Mouse (Mus musculus) heart, embryonic 15.5 days (tissue): ENCODE measurements around the gene Hist1h4c. TPM values are rescaled to one million over a fixed set of nuclear protein-coding genes. Genes with fewer than 3 reads are reported as not detected.
A peak's percentile ranks its signal among the peaks of the same experiment; 100 is the strongest.
"Not testable (repeated sequence)": the region's sequence is repeated elsewhere in the genome, so short reads cannot be mapped to it uniquely, and the experiment has no call there.

ENCODE experiments used
- ATAC-seq: fragments of 200-750 bp; cut with Nextera tagmentation; replicated peaks from 2 replicates; pipeline ENCODE4 v1.8.0; 2017; ENCODE audit warnings: low read depth, moderate TSS enrichment; ENCODE audit not compliant: insufficient number of reproducible peaks, insufficient read depth, low FRiP score
- H3K27ac ChIP-seq: fragments of 300-500 bp; sonication (generic); 2 replicates; pipeline ENCODE4 v1.5.1; 2015; ENCODE audit warnings: mild to moderate bottlenecking, inconsistent platforms
- H3K27me3 ChIP-seq: fragments of 300-500 bp; sonication (generic); 2 replicates; pipeline ENCODE4 v1.6.1; 2015; ENCODE audit warnings: inconsistent platforms
- H3K36me3 ChIP-seq: fragments of 300-500 bp; sonication (generic); 2 replicates; pipeline ENCODE4 v1.6.1; 2015; ENCODE audit warnings: mild to moderate bottlenecking, inconsistent platforms
- H3K4me1 ChIP-seq: fragments of 300-500 bp; sonication (generic); replicated peaks from 2 replicates; pipeline ENCODE4 v1.6.1; 2015; ENCODE audit warnings: inconsistent platforms
- H3K4me2 ChIP-seq: fragments of 300-500 bp; sonication (generic); 2 replicates; pipeline ENCODE4 v1.6.1; 2015; ENCODE audit warnings: inconsistent platforms, mild to moderate bottlenecking, moderate library complexity
- H3K4me3 ChIP-seq: fragments of 300-500 bp; sonication (generic); 2 replicates; pipeline ENCODE4 v1.5.1; 2015; ENCODE audit warnings: mild to moderate bottlenecking, inconsistent platforms
- H3K9ac ChIP-seq: fragments of 300-500 bp; sonication (generic); 2 replicates; pipeline ENCODE4 v1.6.1; 2015; ENCODE audit warnings: mild to moderate bottlenecking, inconsistent platforms
- H3K9me3 ChIP-seq: fragments of 300-500 bp; sonication (generic); replicated peaks from 2 replicates; pipeline ENCODE4 v1.6.1; 2016; ENCODE audit warnings: inconsistent platforms
- WGBS: fragments of 180-500 bp; shearing (Covaris S2); methylation state at CpG from one replicate; pipeline ENCODE4 v1.1.7; 2015; ENCODE audit warnings: mixed read lengths; 5-methylcytosine and 5-hydroxymethylcytosine counted together
- polyA plus RNA-seq: library from polyadenylated mRNA; unstranded; fragments of >200 nt; fragmentation: Nextera tagmentation; extraction: Ambion mirVana; gene quantifications from 2 replicates; pipeline ENCODE4 v1.2.1, GENCODE M21; 2015

Hist1h4c gene
- polyA plus RNA-seq, 1 experiment from 2014 or later, result 2.4 TPM

DNA sequence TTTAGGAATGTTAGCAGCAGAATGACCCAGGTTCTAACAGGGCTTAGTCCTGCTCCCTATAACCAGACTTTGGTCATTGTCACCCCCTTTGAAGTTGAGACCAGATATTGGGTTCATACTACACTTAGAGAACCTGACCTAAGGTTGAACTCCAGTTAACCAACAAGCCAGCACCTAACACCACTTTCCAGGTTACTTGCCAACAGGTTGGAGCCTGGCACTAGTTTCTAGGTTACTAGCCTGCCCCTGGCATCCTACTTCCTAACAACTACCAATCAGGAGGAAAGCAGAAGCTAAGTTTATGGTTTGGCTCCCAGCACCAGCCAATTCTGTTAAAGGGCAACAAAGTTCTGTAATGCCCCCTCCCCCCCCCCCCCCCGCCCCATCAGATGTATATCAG, 27.0 kb upstream of the Hist1h4c start:
- H3K36me3 ChIP-seq, result no peaks in the 10 kb centered on the region
- no peak overlapping the region for H3K4me3 ChIP-seq
- H3K9ac ChIP-seq, result no peak overlapping the region
- ATAC-seq, result no peak
- no peaks in the 10 kb centered on the region for H3K9me3 ChIP-seq
- no peaks in the 10 kb centered on the region for H3K27me3 ChIP-seq
- H3K4me2 ChIP-seq, result no peak overlapping the region
- H3K27ac ChIP-seq, result no peak overlapping the region
- 80% methylated on average over 1 of the region's 1 CpGs for WGBS
- H3K4me1 ChIP-seq, result peaks cover 2% of the 10 kb centered on the region; the same call in 1 of the 2 replicates

DNA sequence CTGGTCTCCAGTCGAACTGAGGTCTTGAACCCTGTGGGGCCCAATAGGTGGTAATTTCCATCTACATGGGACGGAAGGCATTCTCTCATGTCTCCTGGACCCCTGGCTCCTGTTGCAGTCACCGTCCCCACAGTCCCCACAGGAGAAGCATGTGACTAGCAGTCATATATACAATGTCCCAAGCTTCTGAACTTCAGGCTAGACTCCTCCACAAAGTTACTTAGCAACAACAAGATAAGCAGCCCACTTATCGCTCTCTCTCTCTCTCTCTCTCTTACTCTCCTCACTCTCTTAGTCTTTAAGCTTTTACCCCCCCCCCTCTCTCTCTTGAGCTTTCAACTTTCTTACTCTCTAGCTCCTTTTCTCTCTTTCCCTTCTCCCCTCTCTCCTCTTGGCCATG, 26.0 kb upstream of the Hist1h4c start:
- Histone ChIP-seq H3K4me3 (no peak overlapping the region), H3K36me3 (no peaks in the 10 kb centered on the region), H3K27me3 (no peaks in the 10 kb centered on the region), H3K27ac (no peak overlapping the region), H3K9ac (no peak overlapping the region), H3K9me3 (no peaks in the 10 kb centered on the region), H3K4me1 (peaks cover 2% of the 10 kb centered on the region; the same call in 1 of the 2 replicates), H3K4me2 (no peak overlapping the region)
- WGBS, result 50% methylated on average over 4 of the region's 4 CpGs
- no peak for ATAC-seq

- ATAC-seq, H3K27ac ChIP-seq, H3K36me3 ChIP-seq, H3K9me3 ChIP-seq, H3K27me3 ChIP-seq, H3K4me2 ChIP-seq, H3K9ac ChIP-seq, H3K4me3 ChIP-seq, H3K4me1 ChIP-seq: not testable (repeated sequence)
- 17% methylated on average over 2 of the region's 2 CpGs for whole genome bisulfite sequencing
These were observed 19.5 kb upstream of the Hist1h4c start for GRCm38 (mm10) chr13:23717593-23718245.

- H3K4me2 ChIP-seq, result no peak overlapping the region
- peaks cover 4% of the 10 kb centered on the region; the same call in 1 of the 2 replicates for H3K4me1 ChIP-seq
- no peak overlapping the region for H3K9ac ChIP-seq
- WGBS, result 46% methylated on average over 11 of the region's 11 CpGs
- H3K4me3 ChIP-seq, result no peak overlapping the region
- H3K9me3 ChIP-seq, result no peaks in the 10 kb centered on the region
- ATAC-seq, result no peak
- H3K36me3 ChIP-seq, result no peaks in the 10 kb centered on the region
- no peak overlapping the region for H3K27ac ChIP-seq
- no peaks in the 10 kb centered on the region for H3K27me3 ChIP-seq
These were observed 18.9 kb upstream of the Hist1h4c start for GRCm38 (mm10) chr13:23717176-23717575.

GRCm38 (mm10) chr13:23716261-23717042, 18.2 kb upstream of the Hist1h4c start:
- H3K4me1 ChIP-seq, result peaks cover 4% of the 10 kb centered on the region; the same call in 1 of the 2 replicates
- no peak for ATAC-seq
- no peak overlapping the region for H3K4me2 ChIP-seq
- no peaks in the 10 kb centered on the region for H3K36me3 ChIP-seq
- H3K9ac ChIP-seq, result no peak overlapping the region
- H3K27me3 ChIP-seq, result no peaks in the 10 kb centered on the region
- no peak overlapping the region for H3K4me3 ChIP-seq
- H3K9me3 ChIP-seq, result no peaks in the 10 kb centered on the region
- 48% methylated on average over 5 of the region's 5 CpGs for WGBS
- H3K27ac ChIP-seq, result no peak overlapping the region

DNA sequence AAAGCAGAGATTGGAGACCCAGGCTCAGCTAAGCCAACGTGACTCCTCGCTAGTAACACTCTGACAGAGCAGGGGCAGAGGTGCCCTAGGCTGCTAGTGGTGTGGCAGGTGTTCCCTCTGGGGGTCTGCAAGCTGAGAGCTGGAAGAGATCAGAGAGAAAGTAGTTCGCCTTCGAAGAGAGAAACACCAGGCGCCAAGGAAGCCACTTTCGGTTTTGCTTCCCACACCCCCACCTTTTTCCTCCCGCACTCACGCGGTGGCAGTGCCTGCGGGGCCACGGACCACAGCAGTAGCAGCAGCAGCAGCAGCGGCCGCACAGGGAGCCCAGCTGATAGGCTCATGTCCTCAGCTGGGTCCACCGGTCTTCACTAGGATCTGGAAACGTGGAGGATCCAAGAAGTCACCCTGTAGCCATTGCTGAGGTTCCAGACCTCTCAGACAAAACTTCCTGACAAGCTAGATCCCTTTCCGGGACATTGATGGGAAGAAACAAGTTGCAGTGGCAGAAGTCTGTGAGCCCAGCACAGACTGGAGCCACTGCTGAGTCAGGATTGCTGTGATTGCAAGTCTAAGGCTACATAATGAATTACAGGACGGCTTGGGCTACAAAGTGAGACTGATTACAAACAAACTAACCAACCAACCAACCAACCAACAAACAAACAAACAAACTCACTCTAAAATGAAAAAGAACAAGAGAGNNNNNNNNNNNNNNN, 12.3 kb upstream of the Hist1h4c start, which contains the start of gene Hfe:
Gene Hfe (minus strand): TSS at position 481 of the 716 bp plus-strand sequence.
- peak within 1 kb of the TSS; percentile 56 for H3K9ac ChIP-seq
- peaks cover 18% of the 10 kb centered on the region for H3K4me1 ChIP-seq
- H3K4me2 ChIP-seq, result peak within 1 kb of the TSS; percentile 87
- H3K27ac ChIP-seq, result peak within 1 kb of the TSS; percentile 17
- H3K36me3 ChIP-seq, result no peaks in the 10 kb centered on the region
- 1% methylated on average over 17 of the region's 17 CpGs for WGBS
- H3K4me3 ChIP-seq, result peak within 1 kb of the TSS; percentile 56
- H3K9me3 ChIP-seq, result no peaks in the 10 kb centered on the region
- peak; percentile 47 for ATAC-seq
- H3K27me3 ChIP-seq, result no peaks in the 10 kb centered on the region

GRCm38 (mm10) chr13:23709714-23710373, 11.6 kb upstream of the Hist1h4c start:
- Histone ChIP-seq H3K36me3 (no peaks in the 10 kb centered on the region), H3K9ac (peak overlapping the region; percentile 56), H3K27ac (peak overlapping the region; percentile 17), H3K9me3 (no peaks in the 10 kb centered on the region), H3K4me2 (peak overlapping the region; percentile 87), H3K27me3 (no peaks in the 10 kb centered on the region), H3K4me1 (peaks cover 18% of the 10 kb centered on the region), H3K4me3 (peak overlapping the region; percentile 56)
- WGBS, result 38% methylated on average over 15 of the region's 15 CpGs
- no peak for ATAC-seq

GRCm38 (mm10) chr13:23708654-23709053, 10.4 kb upstream of the Hist1h4c start:
- H3K27ac ChIP-seq, result no peak overlapping the region
- no peak overlapping the region for H3K4me3 ChIP-seq
- peaks cover 18% of the 10 kb centered on the region for H3K4me1 ChIP-seq
- no peak overlapping the region for H3K4me2 ChIP-seq
- H3K36me3 ChIP-seq, result no peaks in the 10 kb centered on the region
- 48% methylated on average over 4 of the region's 4 CpGs for WGBS
- no peak for ATAC-seq
- H3K27me3 ChIP-seq, result no peaks in the 10 kb centered on the region
- no peak overlapping the region for H3K9ac ChIP-seq
- no peaks in the 10 kb centered on the region for H3K9me3 ChIP-seq

DNA sequence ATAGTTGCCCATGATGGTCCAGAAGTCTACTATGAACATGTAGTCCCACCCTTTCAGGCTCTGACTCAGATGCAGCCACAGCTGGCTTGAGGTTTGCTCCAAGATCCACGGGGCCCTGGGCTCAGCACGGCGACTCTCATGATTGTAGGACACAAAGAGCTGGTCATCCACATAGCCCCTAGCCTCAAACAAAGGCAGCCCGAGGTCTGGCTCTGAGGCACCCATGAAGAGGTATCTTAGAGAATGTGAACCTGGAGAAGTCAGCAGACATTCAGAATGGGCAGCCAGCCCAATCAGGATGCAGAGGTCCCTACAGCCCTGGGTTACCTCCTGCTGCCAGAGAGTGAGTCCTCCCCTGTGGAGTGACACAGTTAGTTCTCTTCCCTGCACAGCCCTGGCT, 9.8 kb upstream of the Hist1h4c start:
- Histone ChIP-seq H3K4me1 (peaks cover 18% of the 10 kb centered on the region), H3K9me3 (no peaks in the 10 kb centered on the region), H3K4me2 (no peak overlapping the region), H3K4me3 (no peak overlapping the region), H3K27ac (no peak overlapping the region), H3K9ac (no peak overlapping the region), H3K27me3 (no peaks in the 10 kb centered on the region), H3K36me3 (no peaks in the 10 kb centered on the region)
- ATAC-seq, result no peak
- 83% methylated on average over 4 of the region's 4 CpGs for WGBS

DNA sequence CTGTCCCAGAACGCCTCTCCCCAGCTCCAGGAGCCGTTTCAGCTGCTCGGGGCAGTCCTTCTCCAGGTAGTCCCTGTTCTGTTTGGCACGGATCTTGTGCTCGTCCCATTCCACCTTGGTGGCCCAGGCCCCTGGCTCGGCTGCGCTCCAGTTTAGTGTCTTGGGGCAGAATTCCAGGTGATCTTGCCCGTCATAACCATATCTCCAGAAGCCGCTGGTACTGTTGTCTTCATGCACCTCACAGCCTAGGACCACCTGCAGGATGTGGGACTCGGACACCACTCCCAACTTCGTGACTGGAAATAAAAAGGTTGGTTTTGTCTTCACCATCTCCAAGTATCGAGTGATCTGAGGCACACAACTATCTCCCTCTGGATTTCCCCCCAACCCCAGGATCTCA, 8.5 kb upstream of the Hist1h4c start:
- WGBS, result 91% methylated on average over 12 of the region's 12 CpGs

More for the DNA sequence above, 8.5 kb upstream of the Hist1h4c start:
- no peaks in the 10 kb centered on the region for H3K36me3 ChIP-seq
- no peak overlapping the region for H3K4me3 ChIP-seq
- no peaks in the 10 kb centered on the region for H3K27me3 ChIP-seq
- H3K4me2 ChIP-seq, result no peak overlapping the region
- ATAC-seq, result no peak
- peaks cover 18% of the 10 kb centered on the region for H3K4me1 ChIP-seq
- H3K27ac ChIP-seq, result no peak overlapping the region
- no peak overlapping the region for H3K9ac ChIP-seq
- H3K9me3 ChIP-seq, result no peaks in the 10 kb centered on the region
